10 mouse cellular contexts compared by ENCODE assay signal in genomic region chr16:90694719-90695118, GRCm38 (mm10). TPM values are rescaled to one million over a fixed set of nuclear protein-coding genes. Genes with fewer than 3 reads are reported as not detected.
DNase-seq lines count a peak whose midpoint lies in the region; ATAC-seq and TF ChIP-seq lines count a peak whose summit lies in the region.
"Had no signal": no experiment of that assay in that cellular context is flagged by ENCODE, and none has a peak within 500 bp of the region (broad histone marks: within the 10 kb centered on the region; RNA-seq: fewer than 3 reads in every experiment).

No protein-coding gene starts in this region.

- H3K4me3 ChIP-seq in midbrain, embryonic 11.5 days (ENCODE audit: low read depth, low read length) = no peak overlapping the region
- no peak overlapping the region for H3K4me3 ChIP-seq in midbrain, embryonic 13.5 days (replicated peaks)
- H3K4me3 ChIP-seq in cortical plate, adult 2 months (ENCODE audit: insufficient read depth, low read length) = no peak overlapping the region
- H3K4me3 ChIP-seq in liver, embryonic 14.5 days (ENCODE audit: insufficient read depth in 1 of 2, low read depth in 2 of 2, low read length in 2 of 2) = no peak overlapping the region
- H3K4me3 ChIP-seq in hindbrain, embryonic 14.5 days (replicated peaks; ENCODE audit: low read length) = no peak overlapping the region
- H3K4me3 ChIP-seq: hindbrain, embryonic 15.5 days; myocyte had no signal

- peak; percentile 42 for TF ChIP-seq CTCF in cortical plate, adult 2 months (IDR thresholded peaks at IDR 0.05; ENCODE audit: extremely low read depth, insufficient read depth, low read length)
- TF ChIP-seq CTCF in liver, embryonic 14.5 days (IDR thresholded peaks at IDR 0.05; ENCODE audit: low read depth) = peak; percentile 88

- H3K27ac ChIP-seq in midbrain, embryonic 11.5 days (ENCODE audit: low read depth, low read length) = no peak overlapping the region
- H3K27ac ChIP-seq in midbrain, embryonic 13.5 days = no peak overlapping the region
- no peak overlapping the region for H3K27ac ChIP-seq in cortical plate, adult 2 months (ENCODE audit: insufficient read depth, low read length)
- no peak overlapping the region for H3K27ac ChIP-seq in liver, embryonic 14.5 days
- no peak overlapping the region for H3K27ac ChIP-seq in hindbrain, embryonic 14.5 days
- H3K27ac ChIP-seq: hindbrain, embryonic 15.5 days had no signal

- ATAC-seq in midbrain, embryonic 11.5 days (ENCODE audit: low FRiP score) = no peak
- ATAC-seq in midbrain, embryonic 13.5 days = no peak
- ATAC-seq in liver, embryonic 14.5 days (ENCODE audit: insufficient read depth) = no peak
- no peak for ATAC-seq in hindbrain, embryonic 14.5 days (ENCODE audit: low FRiP score)

- no peaks in the 10 kb centered on the region for H3K27me3 ChIP-seq in midbrain, embryonic 11.5 days (ENCODE audit: control insufficient read depth, insufficient read depth, low read length)
- no peaks in the 10 kb centered on the region for H3K27me3 ChIP-seq in midbrain, embryonic 13.5 days
- no peaks in the 10 kb centered on the region for H3K27me3 ChIP-seq in liver, embryonic 14.5 days (ENCODE audit: control insufficient read depth, insufficient read depth, low read length)
- H3K27me3 ChIP-seq in hindbrain, embryonic 14.5 days (ENCODE audit: control insufficient read depth, insufficient read depth, low read length) = no peaks in the 10 kb centered on the region
- H3K27me3 ChIP-seq: hindbrain, embryonic 15.5 days had no signal

- no peak for TF ChIP-seq POLR2A in cortical plate, adult 2 months (IDR thresholded peaks at IDR 0.05; ENCODE audit: extremely low read depth, insufficient read depth, low read length)

- DNase-seq in adrenal gland, adult 2 months = peak; percentile 39
- no peak for DNase-seq in adrenal gland, postnatal 4 days (ENCODE audit: low spot score in 2 of 2)
- peak; percentile 65 for DNase-seq in midbrain, embryonic 11.5 days (ENCODE audit: low spot score, missing footprints)
- peak; percentile 25 to 64 (median 37) for DNase-seq in liver, embryonic 14.5 days (ENCODE audit: low read depth in 3 of 3, low spot score in 3 of 3)
- peak; percentile 38 to 57 for DNase-seq in spleen, postnatal 36 days (ENCODE audit: low spot score in 2 of 2)
- no peak for DNase-seq in hindbrain, embryonic 14.5 days (ENCODE audit: low spot score)

- no peaks in the 10 kb centered on the region for H3K4me1 ChIP-seq in midbrain, embryonic 11.5 days (ENCODE audit: control insufficient read depth, insufficient read depth, low read length)
- 0 out of 2 replicates have a peak, but pooled peaks cover 9% of the 10 kb centered on the region for H3K4me1 ChIP-seq in midbrain, embryonic 13.5 days (replicated peaks)
- H3K4me1 ChIP-seq in cortical plate, adult 2 months (ENCODE audit: control insufficient read depth, insufficient read depth, low read length) = peaks cover 2% of the 10 kb centered on the region; the same call in 1 of the 2 replicates
- H3K4me1 ChIP-seq in liver, embryonic 14.5 days (replicated peaks; ENCODE audit: control insufficient read depth in 2 of 2, insufficient read depth in 2 of 2, low read length in 1 of 2) = no peaks in the 10 kb centered on the region
- H3K4me1 ChIP-seq in hindbrain, embryonic 14.5 days (replicated peaks; ENCODE audit: control insufficient read depth, insufficient read depth, low read length) = 0 out of 2 replicates have a peak, but pooled peaks cover 3% of the 10 kb centered on the region

- TF ChIP-seq EP300 in liver, embryonic 14.5 days (IDR thresholded peaks at IDR 0.05; ENCODE audit: low read depth) = no peak

- H3K36me3 ChIP-seq in midbrain, embryonic 11.5 days (ENCODE audit: control insufficient read depth, insufficient read depth, low read length) = no peaks in the 10 kb centered on the region
- no peaks in the 10 kb centered on the region for H3K36me3 ChIP-seq in midbrain, embryonic 13.5 days
- H3K36me3 ChIP-seq in liver, embryonic 14.5 days (replicated peaks; ENCODE audit: control insufficient read depth, insufficient read depth, low read depth) = no peaks in the 10 kb centered on the region
- no peaks in the 10 kb centered on the region for H3K36me3 ChIP-seq in hindbrain, embryonic 14.5 days (replicated peaks; ENCODE audit: control insufficient read depth, insufficient read depth)
- H3K36me3 ChIP-seq: hindbrain, embryonic 15.5 days had no signal

- WGBS in midbrain, embryonic 11.5 days = 65% methylated on average over 9 of the region's 9 CpGs
- WGBS in midbrain, embryonic 13.5 days = 66% methylated on average over 9 of the region's 9 CpGs
- 44% methylated on average over 9 of the region's 9 CpGs for WGBS in liver, embryonic 14.5 days (ENCODE audit: insufficient replicate concordance)
- WGBS in hindbrain, embryonic 14.5 days = 68% methylated on average over 9 of the region's 9 CpGs

- no peak overlapping the region for H3K4me2 ChIP-seq in midbrain, embryonic 11.5 days
- H3K4me2 ChIP-seq in midbrain, embryonic 13.5 days (replicated peaks) = no peak overlapping the region
- H3K4me2 ChIP-seq in liver, embryonic 14.5 days (ENCODE audit: low read depth) = no peak overlapping the region
- H3K4me2 ChIP-seq in hindbrain, embryonic 14.5 days (replicated peaks) = no peak overlapping the region
- H3K4me2 ChIP-seq: hindbrain, embryonic 15.5 days had no signal

- H3K9ac ChIP-seq in midbrain, embryonic 11.5 days (ENCODE audit: low read length) = no peak overlapping the region
- H3K9ac ChIP-seq in midbrain, embryonic 13.5 days (replicated peaks) = no peak overlapping the region
- no peak overlapping the region for H3K9ac ChIP-seq in liver, embryonic 14.5 days (replicated peaks)
- H3K9ac ChIP-seq in hindbrain, embryonic 14.5 days = no peak overlapping the region
- H3K9ac ChIP-seq: hindbrain, embryonic 15.5 days had no signal

- no peaks in the 10 kb centered on the region for H3K9me3 ChIP-seq in midbrain, embryonic 11.5 days (ENCODE audit: control insufficient read depth, low read length)
- no peaks in the 10 kb centered on the region for H3K9me3 ChIP-seq in midbrain, embryonic 13.5 days
- H3K9me3 ChIP-seq in liver, embryonic 14.5 days (ENCODE audit: control insufficient read depth, low read length) = no peaks in the 10 kb centered on the region
- no peaks in the 10 kb centered on the region for H3K9me3 ChIP-seq in hindbrain, embryonic 14.5 days (ENCODE audit: control insufficient read depth, low read length)
- H3K9me3 ChIP-seq: hindbrain, embryonic 15.5 days had no signal

RNA-seq across cellular contexts. Expression of gene Mis18a, which starts 32.5 kb away (rescaled TPM):
- 1 to 10 TPM; 2.8 to 3.7 TPM for total RNA-seq in adrenal gland, adult 2 months (2021)
- polyA plus RNA-seq in adrenal gland, adult 2 months (2012; rRNA removed) = 3.9 and 5.0 TPM in 2 replicates
- 10 to 100 TPM; 13.9 to 16.4 TPM for total RNA-seq in adrenal gland, postnatal 4 days (2021)
- polyA plus RNA-seq in midbrain, embryonic 11.5 days (2014; fragmentation: Nextera tagmentation; extraction: Ambion mirVana) = 82.1 and 92.5 TPM in 2 replicates
- 38.1 and 40.5 TPM in 2 replicates for polyA plus RNA-seq in midbrain, embryonic 13.5 days (2015; fragmentation: Nextera tagmentation; extraction: Ambion mirVana)
- polyA plus RNA-seq in cortical plate, adult 2 months (2012; rRNA removed) = 12.0 and 13.1 TPM in 2 replicates
- 23.4 and 31.1 TPM in 2 replicates for polyA plus RNA-seq in liver, embryonic 14.5 days (2012; rRNA removed)
- 46.7 and 52.9 TPM in 2 replicates for polyA plus RNA-seq in liver, embryonic 14.5 days (2014; fragmentation: Nextera tagmentation; extraction: Ambion mirVana)
- polyA plus RNA-seq in hindbrain, embryonic 14.5 days (2014; fragmentation: Nextera tagmentation; extraction: Ambion mirVana) = 25.8 and 29.9 TPM in 2 replicates

RNA-seq across cellular contexts. Expression of gene Mrap, which starts 43.3 kb away (rescaled TPM):
- 1,000 to 10,000 TPM in 1 of 2 experiments, 100 to 1,000 TPM in 1; 258 to 1,165 TPM for total RNA-seq in adrenal gland, adult 2 months (2021)
- polyA plus RNA-seq in adrenal gland, adult 2 months (2012; rRNA removed) = 893 and 899 TPM in 2 replicates
- total RNA-seq in adrenal gland, postnatal 4 days (2021) = 100 to 1,000 TPM; 216 to 230 TPM
- 0.49 and 0.59 TPM in 2 replicates for polyA plus RNA-seq in midbrain, embryonic 11.5 days (2014; fragmentation: Nextera tagmentation; extraction: Ambion mirVana)
- polyA plus RNA-seq in midbrain, embryonic 13.5 days (2015; fragmentation: Nextera tagmentation; extraction: Ambion mirVana) = not detected in 2 replicates
- polyA plus RNA-seq in cortical plate, adult 2 months (2012; rRNA removed) = 0.83 and 1.7 TPM in 2 replicates
- 44.0 and 45.1 TPM in 2 replicates for polyA plus RNA-seq in liver, embryonic 14.5 days (2012; rRNA removed)
- polyA plus RNA-seq in liver, embryonic 14.5 days (2014; fragmentation: Nextera tagmentation; extraction: Ambion mirVana) = 53.6 and 60.7 TPM in 2 replicates
- polyA plus RNA-seq in hindbrain, embryonic 14.5 days (2014; fragmentation: Nextera tagmentation; extraction: Ambion mirVana) = 0.20 TPM in 1 of 2 replicates, not detected in the other
- polyA plus RNA-seq: myocyte had no signal

Comparison
In these comparisons a context has a peak if more than half of its experiments do, and no peak if none do; other contexts are left out.
1. DNase-seq: peak in adrenal gland, adult 2 months (single experiment), midbrain, embryonic 11.5 days (single experiment), liver, embryonic 14.5 days (3 of 3) and spleen, postnatal 36 days (2 of 2); none in adrenal gland, postnatal 4 days (0 of 2) and hindbrain, embryonic 14.5 days (single experiment).
2. RNA of gene Mrap, which starts 43.3 kb away (polyA plus RNA-seq): 893 to 899 TPM in adrenal gland, adult 2 months and 44.0 to 60.7 TPM in liver, embryonic 14.5 days; 0.83 to 1.7 TPM in cortical plate, adult 2 months, 0.49 to 0.59 TPM in midbrain, embryonic 11.5 days, 0.20 TPM in hindbrain, embryonic 14.5 days and not detected in midbrain, embryonic 13.5 days; every median in the first group is over 10 times any median in the second.